Mouse (Mus musculus): Measurements from ENCODE around the gene Plekhm3. TPM values are rescaled to one million over a fixed set of nuclear protein-coding genes. Genes with fewer than 3 reads are reported as not detected.
A peak's percentile ranks its signal among the peaks of the same experiment; 100 is the strongest.

Plekhm3 gene
- polyA plus RNA-seq, 1 experiment, result 8.2 TPM

GRCm38 (mm10) chr1:64887502-64888203, 69.0 kb downstream of the Plekhm3 start:
- Histone ChIP-seq H3K4me1 (ENCODE audit: control insufficient read depth, insufficient read depth, low read length) (no peaks in the 10 kb centered on the region), H3K4me3 (ENCODE audit: insufficient read depth, low read length) (no peak overlapping the region), H3K27ac (ENCODE audit: insufficient read depth, low read length) (peak overlapping the region; percentile 42; the same call in 1 of the 2 replicates)
- TF ChIP-seq POLR2A (IDR thresholded peaks at IDR 0.05; ENCODE audit: low read depth, low read length), result no peak
- no peak for TF ChIP-seq CTCF (IDR thresholded peaks at IDR 0.05; ENCODE audit: borderline replicate concordance, insufficient read depth, low read length)

GRCm38 (mm10) chr1:64886718-64887117, 69.9 kb downstream of the Plekhm3 start:
- H3K27ac ChIP-seq (ENCODE audit: insufficient read depth, low read length), result no peak overlapping the region
- no peak for TF ChIP-seq POLR2A (IDR thresholded peaks at IDR 0.05; ENCODE audit: low read depth, low read length)
- TF ChIP-seq CTCF (IDR thresholded peaks at IDR 0.05; ENCODE audit: borderline replicate concordance, insufficient read depth, low read length), result no peak
- no peak overlapping the region for H3K4me3 ChIP-seq (ENCODE audit: insufficient read depth, low read length)
- H3K4me1 ChIP-seq (ENCODE audit: control insufficient read depth, insufficient read depth, low read length), result no peaks in the 10 kb centered on the region

GRCm38 (mm10) chr1:64885328-64885727, 71.3 kb downstream of the Plekhm3 start:
- no peaks in the 10 kb centered on the region for H3K4me1 ChIP-seq (ENCODE audit: control insufficient read depth, insufficient read depth, low read length)
- TF ChIP-seq CTCF (IDR thresholded peaks at IDR 0.05; ENCODE audit: borderline replicate concordance, insufficient read depth, low read length) (no peak), POLR2A (IDR thresholded peaks at IDR 0.05; ENCODE audit: low read depth, low read length) (no peak)
- no peak overlapping the region for H3K27ac ChIP-seq (ENCODE audit: insufficient read depth, low read length)
- no peak overlapping the region for H3K4me3 ChIP-seq (ENCODE audit: insufficient read depth, low read length)

GRCm38 (mm10) chr1:64884007-64884406, 72.6 kb downstream of the Plekhm3 start:
- no peak overlapping the region for H3K4me3 ChIP-seq (ENCODE audit: insufficient read depth, low read length)
- TF ChIP-seq CTCF (IDR thresholded peaks at IDR 0.05; ENCODE audit: borderline replicate concordance, insufficient read depth, low read length) (no peak), POLR2A (IDR thresholded peaks at IDR 0.05; ENCODE audit: low read depth, low read length) (no peak)
- peaks cover 3% of the 10 kb centered on the region for H3K4me1 ChIP-seq (ENCODE audit: control insufficient read depth, insufficient read depth, low read length)
- H3K27ac ChIP-seq (ENCODE audit: insufficient read depth, low read length), result no peak overlapping the region

GRCm38 (mm10) chr1:64880613-64881012, 76.0 kb downstream of the Plekhm3 start:
- Histone ChIP-seq H3K4me1 (ENCODE audit: control insufficient read depth, insufficient read depth, low read length) (peaks cover 14% of the 10 kb centered on the region), H3K27ac (ENCODE audit: insufficient read depth, low read length) (no peak overlapping the region), H3K4me3 (ENCODE audit: insufficient read depth, low read length) (no peak overlapping the region)
- TF ChIP-seq CTCF (IDR thresholded peaks at IDR 0.05; ENCODE audit: borderline replicate concordance, insufficient read depth, low read length) (no peak), POLR2A (IDR thresholded peaks at IDR 0.05; ENCODE audit: low read depth, low read length) (no peak)

GRCm38 (mm10) chr1:64878795-64879240, 77.8 kb downstream of the Plekhm3 start:
- Histone ChIP-seq H3K4me1 (ENCODE audit: control insufficient read depth, insufficient read depth, low read length) (peaks cover 15% of the 10 kb centered on the region), H3K27ac (ENCODE audit: insufficient read depth, low read length) (0 out of 2 replicates have a peak overlapping the region, but pooled peaks have one; percentile 2), H3K4me3 (ENCODE audit: insufficient read depth, low read length) (no peak overlapping the region)
- no peak for TF ChIP-seq POLR2A (IDR thresholded peaks at IDR 0.05; ENCODE audit: low read depth, low read length)
- no peak for TF ChIP-seq CTCF (IDR thresholded peaks at IDR 0.05; ENCODE audit: borderline replicate concordance, insufficient read depth, low read length)

DNA sequence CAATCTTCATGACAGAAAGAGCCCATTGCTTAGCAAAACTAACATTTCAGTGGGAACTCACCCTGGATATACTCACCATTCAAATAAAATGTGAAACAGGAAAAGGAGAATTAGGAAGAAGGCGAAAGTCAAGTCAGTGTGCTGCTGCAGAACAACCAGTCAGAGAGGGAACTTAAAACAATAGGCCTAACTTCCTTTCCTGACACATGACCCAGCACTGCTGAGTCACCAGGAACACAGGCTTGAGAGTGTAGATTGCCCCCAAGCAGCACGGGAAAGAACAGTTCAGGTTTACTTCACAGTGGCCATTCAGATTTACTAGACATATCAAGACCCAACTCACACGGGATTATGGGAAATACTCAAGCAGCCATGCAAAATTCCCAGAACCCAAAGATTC, 80.3 kb downstream of the Plekhm3 start:
- H3K27ac ChIP-seq (ENCODE audit: insufficient read depth, low read length), result no peak overlapping the region

GRCm38 (mm10) chr1:64875712-64876111, 80.9 kb downstream of the Plekhm3 start:
- Histone ChIP-seq H3K27ac (ENCODE audit: insufficient read depth, low read length) (no peak overlapping the region), H3K4me1 (ENCODE audit: control insufficient read depth, insufficient read depth, low read length) (peaks cover 15% of the 10 kb centered on the region), H3K4me3 (ENCODE audit: insufficient read depth, low read length) (no peak overlapping the region)
- TF ChIP-seq POLR2A (IDR thresholded peaks at IDR 0.05; ENCODE audit: low read depth, low read length) (no peak), CTCF (IDR thresholded peaks at IDR 0.05; ENCODE audit: borderline replicate concordance, insufficient read depth, low read length) (no peak)

More for the DNA sequence above, 80.3 kb downstream of the Plekhm3 start:
- TF ChIP-seq CTCF (IDR thresholded peaks at IDR 0.05; ENCODE audit: borderline replicate concordance, insufficient read depth, low read length), result no peak
- TF ChIP-seq POLR2A (IDR thresholded peaks at IDR 0.05; ENCODE audit: low read depth, low read length), result no peak
- H3K4me3 ChIP-seq (ENCODE audit: insufficient read depth, low read length), result no peak overlapping the region
- peaks cover 15% of the 10 kb centered on the region for H3K4me1 ChIP-seq (ENCODE audit: control insufficient read depth, insufficient read depth, low read length)

- no peak for TF ChIP-seq CTCF (IDR thresholded peaks at IDR 0.05; ENCODE audit: borderline replicate concordance, insufficient read depth, low read length)
- no peak for TF ChIP-seq POLR2A (IDR thresholded peaks at IDR 0.05; ENCODE audit: low read depth, low read length)
- Histone ChIP-seq H3K4me3 (ENCODE audit: insufficient read depth, low read length) (no peak overlapping the region), H3K4me1 (ENCODE audit: control insufficient read depth, insufficient read depth, low read length) (peaks cover 15% of the 10 kb centered on the region), H3K27ac (ENCODE audit: insufficient read depth, low read length) (no peak overlapping the region)
Measured at GRCm38 (mm10) chr1:64875156-64875555, 81.5 kb downstream of the Plekhm3 start.

DNA sequence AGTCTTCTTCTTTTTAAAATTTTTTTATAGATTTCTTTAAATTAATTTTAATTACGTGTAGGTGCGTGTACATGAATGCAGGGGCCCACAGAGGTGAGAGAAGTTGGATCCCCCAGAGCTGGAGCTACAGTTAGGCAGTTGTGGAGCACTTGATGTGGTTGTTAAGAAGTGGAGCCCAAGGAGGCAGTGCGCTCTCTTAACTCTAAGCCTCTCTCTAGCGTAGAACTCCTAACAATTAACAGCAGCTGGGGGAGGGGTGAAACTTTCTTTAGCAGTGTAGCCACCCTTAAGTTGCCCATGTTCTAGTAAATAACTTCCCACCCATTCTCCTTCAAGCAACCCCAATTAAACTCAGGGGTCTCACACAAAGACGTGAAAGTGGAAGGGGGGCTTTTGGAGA, 84.7 kb downstream of the Plekhm3 start:
- no peak for TF ChIP-seq POLR2A (IDR thresholded peaks at IDR 0.05; ENCODE audit: low read depth, low read length)
- TF ChIP-seq CTCF (IDR thresholded peaks at IDR 0.05; ENCODE audit: borderline replicate concordance, insufficient read depth, low read length), result no peak
- Histone ChIP-seq H3K4me1 (ENCODE audit: control insufficient read depth, insufficient read depth, low read length) (peaks cover 7% of the 10 kb centered on the region), H3K27ac (ENCODE audit: insufficient read depth, low read length) (no peak overlapping the region), H3K4me3 (ENCODE audit: insufficient read depth, low read length) (no peak overlapping the region)

Measured in embryonic fibroblast, embryonic 13.5 days (primary cell).